Mouse (Mus musculus): Measurements from ENCODE around the gene Mrpl38. TPM values are rescaled to one million over a fixed set of nuclear protein-coding genes. Genes with fewer than 3 reads are reported as not detected.
A peak's percentile ranks its signal among the peaks of the same experiment; 100 is the strongest.

Gene Mrpl38
- polyA plus RNA-seq (2012; rRNA removed), result 17.5 and 24.8 TPM in 2 replicates
- polyA plus RNA-seq (2014; fragmentation: Nextera tagmentation; extraction: Ambion mirVana), result 39.5 and 49.2 TPM in 2 replicates

DNA sequence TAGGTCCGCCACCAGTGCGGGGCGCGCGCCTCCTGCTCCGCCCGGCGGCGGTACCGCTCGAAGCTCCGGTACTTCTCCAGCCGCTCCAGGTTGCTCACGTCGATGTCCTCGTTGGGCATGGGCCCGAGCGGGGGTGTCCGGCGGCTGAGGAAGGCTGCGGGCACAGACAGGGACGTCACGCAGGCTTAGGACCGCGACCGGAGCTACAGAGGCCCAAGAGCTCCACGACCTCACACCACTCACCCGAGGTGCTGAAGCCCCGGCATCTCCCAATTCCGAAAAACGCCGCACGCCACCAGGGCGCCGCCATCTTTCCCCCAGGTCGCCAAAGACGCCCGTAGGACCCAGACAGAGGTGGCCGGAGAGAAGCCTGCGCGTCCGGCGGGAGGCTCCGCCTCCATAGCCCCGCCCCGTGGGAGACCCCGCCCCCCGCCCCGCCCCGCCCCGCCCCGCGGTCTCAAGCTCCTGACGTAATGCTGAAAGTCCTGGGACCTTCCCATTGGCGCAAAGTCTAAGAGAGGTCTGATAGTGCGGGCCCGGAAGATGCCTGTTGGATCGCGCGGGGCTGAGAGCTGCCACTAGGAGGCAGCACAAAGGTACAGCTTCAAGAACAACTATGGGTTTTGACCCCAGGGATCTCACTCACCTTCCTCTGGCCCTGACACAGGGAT lies at the start of gene Mrpl38:
Mrpl38 (minus strand) TSS at position 401 of the 671 bp plus-strand sequence.
- Histone ChIP-seq H3K4me2 (ENCODE audit: low read depth) (peak within 1 kb of the TSS; percentile 82), H3K27ac (peak within 1 kb of the TSS; percentile 52), H3K4me1 (replicated peaks; ENCODE audit: control insufficient read depth in 2 of 2, insufficient read depth in 2 of 2, low read length in 1 of 2) (peaks cover 30% of the 10 kb centered on the region in 2 experiments), H3K36me3 (replicated peaks; ENCODE audit: control insufficient read depth, insufficient read depth, low read depth) (no peaks in the 10 kb centered on the region), H3K27me3 (ENCODE audit: control insufficient read depth, insufficient read depth, low read length) (no peaks in the 10 kb centered on the region), H3K9ac (replicated peaks) (peak within 1 kb of the TSS; percentile 82), H3K4me3 (ENCODE audit: insufficient read depth in 1 of 2, low read depth in 2 of 2, low read length in 2 of 2) (peak within 1 kb of the TSS; percentile 82 to 86), H3K9me3 (ENCODE audit: control insufficient read depth, low read length) (no peaks in the 10 kb centered on the region)
- DNase-seq (ENCODE audit: low read depth in 3 of 3, low spot score in 3 of 3) (peak; percentile 96 to 97 (median 97)), ATAC-seq (ENCODE audit: insufficient read depth) (peak; percentile 90)
- TF ChIP-seq CTCF (IDR thresholded peaks at IDR 0.05; ENCODE audit: low read depth) (peak; percentile 93), EP300 (IDR thresholded peaks at IDR 0.05; ENCODE audit: low read depth) (no peak)
- whole genome bisulfite sequencing (ENCODE audit: insufficient replicate concordance), result under 1% methylated on average over 60 of the region's 60 CpGs

DNA sequence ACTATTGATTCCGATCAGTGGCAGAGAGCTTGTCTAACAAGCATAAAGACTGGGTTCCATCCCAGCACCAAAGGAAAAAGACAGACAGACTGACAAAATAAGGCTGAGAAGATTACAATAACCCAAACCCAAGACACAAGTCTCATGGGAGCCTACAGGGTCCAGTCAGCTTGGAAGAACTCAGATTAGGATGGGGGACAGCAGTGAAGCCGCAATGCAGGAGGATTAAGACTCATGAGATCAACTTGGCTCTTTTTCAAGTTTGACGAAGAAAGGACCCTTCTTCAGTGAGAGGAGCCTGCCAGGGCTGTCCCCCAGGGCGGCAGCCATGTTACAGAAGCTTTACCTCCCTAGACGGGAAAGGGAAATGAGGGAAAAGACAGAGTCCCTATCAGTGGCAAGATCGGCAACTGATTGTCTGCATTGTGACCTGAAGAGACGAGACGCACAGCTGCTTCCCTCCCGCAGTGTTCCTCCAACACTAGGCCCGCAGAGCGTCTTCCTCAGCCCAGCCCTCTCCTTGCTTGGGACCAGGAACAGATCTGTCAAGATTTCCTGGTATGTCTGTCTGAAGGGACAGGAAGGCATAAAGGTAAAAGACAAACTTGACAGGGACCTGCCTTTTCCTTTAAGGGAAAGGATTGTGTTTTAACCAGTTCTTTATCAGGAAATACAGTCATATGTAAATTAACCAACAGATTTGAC lies 48.7 kb upstream of the Mrpl38 start:
- peaks cover 3% of the 10 kb centered on the region for H3K36me3 ChIP-seq (replicated peaks; ENCODE audit: control insufficient read depth, insufficient read depth, low read depth)
- H3K4me2 ChIP-seq (ENCODE audit: low read depth), result no peak overlapping the region
- H3K27me3 ChIP-seq (ENCODE audit: control insufficient read depth, insufficient read depth, low read length), result no peaks in the 10 kb centered on the region
- no peak overlapping the region for H3K9ac ChIP-seq (replicated peaks)
- no peak overlapping the region for H3K27ac ChIP-seq
- DNase-seq (ENCODE audit: low read depth in 3 of 3, low spot score in 3 of 3), result no peak
- no peaks in the 10 kb centered on the region for H3K4me1 ChIP-seq (replicated peaks; ENCODE audit: control insufficient read depth in 2 of 2, insufficient read depth in 2 of 2, low read length in 1 of 2)
- 65% methylated on average over 11 of the region's 11 CpGs for WGBS (ENCODE audit: insufficient replicate concordance)
- no peaks in the 10 kb centered on the region for H3K9me3 ChIP-seq (ENCODE audit: control insufficient read depth, low read length)
- no peak overlapping the region for H3K4me3 ChIP-seq (ENCODE audit: insufficient read depth in 1 of 2, low read depth in 2 of 2, low read length in 2 of 2)
- no peak for ATAC-seq (ENCODE audit: insufficient read depth)
- TF ChIP-seq CTCF (IDR thresholded peaks at IDR 0.05; ENCODE audit: low read depth) (no peak), EP300 (IDR thresholded peaks at IDR 0.05; ENCODE audit: low read depth) (no peak)

DNA sequence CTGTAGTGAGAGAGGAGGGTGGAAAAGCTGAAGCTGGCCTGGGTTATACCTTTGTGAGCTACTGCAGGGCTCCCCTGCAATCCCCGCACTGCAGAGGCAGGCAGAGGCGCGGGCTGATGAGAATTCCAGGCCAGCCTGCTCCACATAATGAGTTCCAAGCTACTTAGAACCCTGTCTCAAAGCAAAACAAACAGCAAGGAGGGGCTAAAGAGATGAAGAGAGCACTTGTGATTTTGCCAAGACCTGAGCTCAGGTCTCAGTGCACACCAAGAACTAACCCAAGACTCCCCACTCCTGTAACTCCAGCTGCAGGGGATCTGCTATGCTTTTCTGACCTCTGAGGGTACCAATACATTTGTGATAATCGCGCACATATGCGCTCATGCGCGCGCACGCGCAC lies 47.7 kb upstream of the Mrpl38 start:
- TF ChIP-seq EP300 (IDR thresholded peaks at IDR 0.05; ENCODE audit: low read depth), result no peak
- TF ChIP-seq CTCF (IDR thresholded peaks at IDR 0.05; ENCODE audit: low read depth), result no peak
- Histone ChIP-seq H3K27me3 (ENCODE audit: control insufficient read depth, insufficient read depth, low read length) (no peaks in the 10 kb centered on the region), H3K9ac (replicated peaks) (no peak overlapping the region), H3K4me3 (ENCODE audit: insufficient read depth in 1 of 2, low read depth in 2 of 2, low read length in 2 of 2) (no peak overlapping the region), H3K4me2 (ENCODE audit: low read depth) (no peak overlapping the region), H3K4me1 (replicated peaks; ENCODE audit: control insufficient read depth in 2 of 2, insufficient read depth in 2 of 2, low read length in 1 of 2) (no peaks in the 10 kb centered on the region), H3K36me3 (replicated peaks; ENCODE audit: control insufficient read depth, insufficient read depth, low read depth) (peaks cover 3% of the 10 kb centered on the region), H3K27ac (no peak overlapping the region), H3K9me3 (ENCODE audit: control insufficient read depth, low read length) (no peaks in the 10 kb centered on the region)
- WGBS (ENCODE audit: insufficient replicate concordance), result 87% methylated on average over 11 of the region's 11 CpGs
- ATAC-seq (ENCODE audit: insufficient read depth), result no peak
- no peak for DNase-seq (ENCODE audit: low read depth in 3 of 3, low spot score in 3 of 3)

DNA sequence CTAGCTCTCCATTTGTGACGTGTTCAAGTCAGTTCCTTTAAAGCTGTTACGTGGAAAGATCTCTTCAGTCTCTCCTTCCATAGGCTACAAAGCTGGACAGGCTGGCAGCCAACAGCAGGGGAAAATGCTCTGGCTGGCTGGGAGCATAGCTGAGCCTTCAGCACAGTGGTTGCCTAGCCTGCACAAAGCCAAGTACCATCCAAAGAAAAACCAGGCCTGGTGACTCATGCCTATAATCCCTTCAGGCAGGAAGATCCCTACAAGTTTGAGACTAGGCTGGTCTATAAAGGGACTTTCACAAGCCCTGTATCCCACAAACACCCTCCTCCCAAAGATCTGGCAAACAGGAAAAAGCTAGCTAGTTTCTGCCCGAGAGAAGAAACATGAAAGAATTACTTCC lies 47.2 kb upstream of the Mrpl38 start:
- Histone ChIP-seq H3K36me3 (replicated peaks; ENCODE audit: control insufficient read depth, insufficient read depth, low read depth) (peaks cover 3% of the 10 kb centered on the region), H3K9me3 (ENCODE audit: control insufficient read depth, low read length) (no peaks in the 10 kb centered on the region), H3K9ac (replicated peaks) (no peak overlapping the region), H3K27ac (no peak overlapping the region), H3K4me3 (ENCODE audit: insufficient read depth in 1 of 2, low read depth in 2 of 2, low read length in 2 of 2) (no peak overlapping the region), H3K4me1 (replicated peaks; ENCODE audit: control insufficient read depth in 2 of 2, insufficient read depth in 2 of 2, low read length in 1 of 2) (no peaks in the 10 kb centered on the region), H3K4me2 (ENCODE audit: low read depth) (no peak overlapping the region), H3K27me3 (ENCODE audit: control insufficient read depth, insufficient read depth, low read length) (no peaks in the 10 kb centered on the region)
- no peak for ATAC-seq (ENCODE audit: insufficient read depth)
- DNase-seq (ENCODE audit: low read depth in 3 of 3, low spot score in 3 of 3), result no peak
- TF ChIP-seq CTCF (IDR thresholded peaks at IDR 0.05; ENCODE audit: low read depth) (no peak), EP300 (IDR thresholded peaks at IDR 0.05; ENCODE audit: low read depth) (no peak)
- 71% methylated on average over 3 of the region's 3 CpGs for WGBS (ENCODE audit: insufficient replicate concordance)

DNA sequence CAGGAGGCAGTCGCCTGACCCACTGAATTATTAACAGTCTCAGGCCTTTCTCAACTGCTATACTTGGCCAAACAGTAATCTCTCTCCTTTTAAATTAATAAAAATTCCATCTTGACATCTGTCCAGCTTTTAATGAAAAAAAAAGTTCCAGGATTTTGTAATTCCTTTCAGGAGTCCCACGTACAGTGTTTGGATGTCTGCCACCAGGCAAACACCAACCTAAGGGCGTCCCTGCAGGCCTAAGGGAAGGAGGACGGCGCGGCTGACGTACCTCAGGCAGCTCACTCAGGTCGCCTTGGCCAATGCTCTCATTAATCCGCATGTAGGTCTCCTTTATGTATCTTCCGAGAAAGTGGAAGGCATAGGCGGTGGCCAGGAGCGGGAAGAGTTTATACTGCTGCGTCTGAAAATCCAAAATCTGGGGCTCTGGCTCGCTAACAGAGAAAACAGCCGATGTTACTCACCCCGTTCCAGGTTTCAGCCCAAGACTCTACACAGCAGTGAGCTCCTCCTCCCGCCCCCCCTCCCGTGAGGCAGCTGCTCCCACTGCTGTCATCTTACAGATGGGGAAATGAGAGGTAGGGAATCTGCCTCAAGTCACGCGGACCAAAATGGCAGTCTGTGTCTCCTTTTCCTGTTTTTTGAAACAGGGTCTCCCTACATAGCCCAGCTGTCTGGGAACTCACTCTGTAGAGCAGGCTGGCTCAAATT lies 39.9 kb upstream of the Mrpl38 start:
- DNase-seq (ENCODE audit: low read depth in 3 of 3, low spot score in 3 of 3), result no peak
- TF ChIP-seq CTCF (IDR thresholded peaks at IDR 0.05; ENCODE audit: low read depth) (no peak), EP300 (IDR thresholded peaks at IDR 0.05; ENCODE audit: low read depth) (no peak)

More for the DNA sequence above, 39.9 kb upstream of the Mrpl38 start:
- H3K27me3 ChIP-seq (ENCODE audit: control insufficient read depth, insufficient read depth, low read length), result no peaks in the 10 kb centered on the region
- H3K4me2 ChIP-seq (ENCODE audit: low read depth), result no peak overlapping the region
- H3K9me3 ChIP-seq (ENCODE audit: control insufficient read depth, low read length), result no peaks in the 10 kb centered on the region
- no peaks in the 10 kb centered on the region for H3K4me1 ChIP-seq (replicated peaks; ENCODE audit: control insufficient read depth in 2 of 2, insufficient read depth in 2 of 2, low read length in 1 of 2)
- H3K4me3 ChIP-seq (ENCODE audit: insufficient read depth in 1 of 2, low read depth in 2 of 2, low read length in 2 of 2), result no peak overlapping the region
- H3K36me3 ChIP-seq (replicated peaks; ENCODE audit: control insufficient read depth, insufficient read depth, low read depth), result peaks cover 8% of the 10 kb centered on the region
- 83% methylated on average over 20 of the region's 20 CpGs for WGBS (ENCODE audit: insufficient replicate concordance)
- H3K27ac ChIP-seq, result no peak overlapping the region
- ATAC-seq (ENCODE audit: insufficient read depth), result no peak
- no peak overlapping the region for H3K9ac ChIP-seq (replicated peaks)
